Mouse (Mus musculus) kidney, adult 2 months (tissue): Measurements from ENCODE around the gene Steap3. TPM values are rescaled to one million over a fixed set of nuclear protein-coding genes. Genes with fewer than 3 reads are reported as not detected.
A peak's percentile ranks its signal among the peaks of the same experiment; 100 is the strongest.

ENCODE experiments used
- DNase-seq: peaks from one replicate; pipeline ENCODE4 v3.0.0; 2021
- H3K27ac ChIP-seq: fragments of 200-500 bp; 2 replicates; pipeline ENCODE4 v1.5.1; 2012; ENCODE audit warnings: low read depth, low read length, control low read depth, inconsistent platforms; ENCODE audit not compliant: insufficient read depth
- H3K27me3 ChIP-seq: fragments of 200-500 bp; replicated peaks from 2 replicates; pipeline ENCODE4 v1.6.1; 2012; ENCODE audit warnings: mild to moderate bottlenecking, moderate library complexity, low read length, inconsistent platforms; ENCODE audit not compliant: control insufficient read depth, insufficient read depth
- H3K36me3 ChIP-seq: fragments of 200-500 bp; 2 replicates; pipeline ENCODE4 v1.6.1; 2012; ENCODE audit warnings: mild to moderate bottlenecking, moderate library complexity, low read length, inconsistent platforms; ENCODE audit not compliant: control insufficient read depth, insufficient read depth
- H3K4me1 ChIP-seq: fragments of 200-500 bp; 2 replicates; pipeline ENCODE4 v1.6.1; 2011; ENCODE audit warnings: low read length; ENCODE audit not compliant: control insufficient read depth, insufficient read depth
- H3K4me3 ChIP-seq: fragments of 200-500 bp; 2 replicates; pipeline ENCODE4 v1.5.1; 2011; ENCODE audit warnings: mild to moderate bottlenecking, low read depth, low read length, control low read depth; ENCODE audit not compliant: insufficient read depth
- CTCF ChIP-seq: fragments of 200-500 bp; conservative IDR thresholded peaks from 2 replicates; pipeline ENCODE4 v1.5.1; 2011; ENCODE audit warnings: low read depth, mild to moderate bottlenecking, control low read depth, low read length, moderate library complexity, mixed read lengths; ENCODE audit not compliant: insufficient read depth, insufficient read length
- POLR2A ChIP-seq: fragments of 200-500 bp; IDR thresholded peaks from one replicate; pipeline ENCODE4 v1.6.1; 2011; ENCODE audit warnings: low read depth, low read length, control low read depth
- WGBS: fragments of 180-500 bp; shearing (Covaris S2); methylation state at CpG from one replicate; pipeline ENCODE4 v1.1.7; 2018; 5-methylcytosine and 5-hydroxymethylcytosine counted together
- polyA plus RNA-seq: library from polyadenylated mRNA; depleted of rRNA; stranded (reverse); fragments of >200 nt; gene quantifications from 2 replicates; pipeline ENCODE4 v1.2.3, GENCODE M21; 2012

The Steap3 gene
- polyA plus RNA-seq, 1 experiment, result 25.1 TPM

DNA sequence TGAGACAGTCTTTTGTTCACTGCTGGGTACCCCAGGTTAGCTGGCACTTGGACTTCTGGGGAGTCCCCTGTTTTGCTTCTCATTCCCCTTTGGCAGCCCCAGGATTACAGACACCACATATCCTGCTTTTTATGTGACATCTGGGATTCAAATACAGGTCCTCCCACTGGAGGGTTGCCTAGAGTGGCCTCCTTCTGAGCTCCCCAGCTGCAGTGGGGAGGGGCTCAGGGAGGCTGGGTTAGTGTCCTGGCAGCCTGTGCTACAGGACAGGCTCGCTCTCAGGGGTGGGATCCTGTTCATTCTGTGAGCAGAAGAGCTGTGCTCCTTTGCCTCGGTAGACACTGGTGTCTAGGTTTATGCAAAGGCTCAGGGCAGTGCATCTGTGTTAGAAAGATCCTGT, 51.2 kb downstream of the Steap3 start:
- no peak for DNase-seq
- Histone ChIP-seq H3K4me1 (no peaks in the 10 kb centered on the region), H3K27ac (no peak overlapping the region), H3K27me3 (no peaks in the 10 kb centered on the region), H3K36me3 (no peaks in the 10 kb centered on the region), H3K4me3 (no peak overlapping the region)
- no peak for TF ChIP-seq POLR2A
- TF ChIP-seq CTCF, result no peak
- WGBS, result 55% methylated on average over 2 of the region's 2 CpGs

GRCm38 (mm10) chr1:120220841-120221240, 51.7 kb downstream of the Steap3 start:
- H3K27me3 ChIP-seq, result no peaks in the 10 kb centered on the region
- H3K4me3 ChIP-seq, result no peak overlapping the region
- 68% methylated on average over 6 of the region's 6 CpGs for WGBS
- no peak for DNase-seq
- TF ChIP-seq POLR2A (no peak), CTCF (no peak)
- no peaks in the 10 kb centered on the region for H3K4me1 ChIP-seq
- no peaks in the 10 kb centered on the region for H3K36me3 ChIP-seq
- H3K27ac ChIP-seq, result no peak overlapping the region

DNA sequence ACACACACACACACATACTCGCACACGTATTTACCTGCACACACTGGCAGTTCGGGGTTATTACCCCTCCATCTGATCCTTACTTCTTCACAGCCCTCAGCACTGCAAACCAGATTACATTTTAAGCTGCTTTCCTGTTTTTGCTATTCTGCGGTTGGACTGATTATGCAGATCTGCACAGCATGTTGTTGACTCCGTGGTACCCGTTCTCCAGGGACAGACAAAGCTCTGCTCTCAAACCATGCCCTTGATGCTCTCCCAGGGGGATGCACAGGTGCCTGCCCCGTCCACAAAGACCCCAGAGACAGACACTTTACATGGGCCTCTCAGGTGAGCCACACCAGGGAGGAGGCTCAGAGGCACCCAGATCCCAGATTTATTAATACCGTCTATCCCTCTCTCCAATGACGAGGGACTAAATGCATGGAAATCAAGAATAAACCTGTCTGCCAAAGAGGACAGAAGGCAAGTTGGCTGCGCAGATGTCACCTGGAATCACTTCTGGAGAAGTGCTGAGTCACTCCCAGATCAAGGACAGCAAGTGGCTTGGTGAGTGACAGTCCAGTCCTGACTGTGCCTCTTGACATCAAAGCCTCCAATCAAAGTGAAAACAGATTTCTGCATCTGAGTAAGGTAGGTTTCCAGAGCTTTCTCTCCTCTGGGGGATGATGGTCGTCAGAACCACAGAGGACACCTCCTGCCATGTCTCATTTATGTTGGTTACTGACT, 63.8 kb downstream of the Steap3 start:
- no peaks in the 10 kb centered on the region for H3K4me1 ChIP-seq
- no peak for DNase-seq
- no peaks in the 10 kb centered on the region for H3K36me3 ChIP-seq
- H3K27ac ChIP-seq, result no peak overlapping the region
- TF ChIP-seq POLR2A, result no peak
- TF ChIP-seq CTCF, result no peak
- 78% methylated on average over 11 of the region's 11 CpGs for WGBS
- H3K4me3 ChIP-seq, result no peak overlapping the region
- H3K27me3 ChIP-seq, result no peaks in the 10 kb centered on the region

- H3K4me3 ChIP-seq, result no peak overlapping the region
- TF ChIP-seq POLR2A (no peak), CTCF (no peak)
- no peaks in the 10 kb centered on the region for H3K36me3 ChIP-seq
- 64% methylated on average over 6 of the region's 6 CpGs for WGBS
- no peaks in the 10 kb centered on the region for H3K27me3 ChIP-seq
- H3K27ac ChIP-seq, result no peak overlapping the region
- H3K4me1 ChIP-seq, result no peaks in the 10 kb centered on the region
- DNase-seq, result peak; percentile 7
Measured at GRCm38 (mm10) chr1:120207568-120207967, 64.9 kb downstream of the Steap3 start.

DNA sequence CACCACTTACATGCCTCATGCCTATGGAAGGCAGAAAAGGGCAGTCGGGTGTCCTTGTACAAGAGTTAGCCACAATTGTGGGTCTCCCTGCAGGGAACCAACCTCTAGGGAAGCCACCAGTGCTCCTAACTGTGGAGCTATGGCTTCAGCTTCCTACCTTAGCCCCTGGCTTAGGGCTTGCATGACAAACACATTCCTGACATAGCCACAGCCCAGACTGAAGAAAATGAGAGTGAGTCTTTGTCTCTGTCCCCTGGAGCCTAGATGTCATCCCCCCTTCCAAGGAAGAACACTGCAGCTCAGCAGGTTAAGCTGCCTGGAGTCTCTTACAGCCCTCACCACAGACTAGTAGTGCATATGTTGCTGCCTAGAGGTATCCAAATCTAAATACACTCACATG, 67.7 kb downstream of the Steap3 start:
- WGBS, result 53% methylated on average over 1 of the region's 1 CpGs
- no peak overlapping the region for H3K27ac ChIP-seq
- TF ChIP-seq CTCF (no peak), POLR2A (no peak)
- H3K4me1 ChIP-seq, result no peaks in the 10 kb centered on the region
- no peak for DNase-seq
- H3K36me3 ChIP-seq, result no peaks in the 10 kb centered on the region
- H3K4me3 ChIP-seq, result no peak overlapping the region
- H3K27me3 ChIP-seq, result no peaks in the 10 kb centered on the region

DNA sequence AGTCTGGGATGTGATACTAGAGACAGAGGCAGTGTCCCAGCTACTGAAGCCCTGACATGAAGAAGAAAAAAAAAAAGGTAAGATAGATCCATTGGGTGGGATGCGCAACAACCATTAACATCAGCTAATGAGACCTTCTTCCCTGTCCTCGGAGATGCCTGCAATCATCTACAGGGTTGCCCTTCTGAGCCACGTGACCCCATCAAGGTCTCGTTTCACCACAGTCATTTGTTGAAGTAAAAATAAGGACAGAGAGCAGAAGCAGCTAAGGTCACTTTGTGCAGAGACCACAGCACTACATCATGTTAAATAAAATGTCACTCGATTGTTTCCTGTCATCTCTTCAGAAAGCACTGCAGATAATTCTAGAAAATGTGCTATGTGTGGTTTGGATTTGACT, 68.7 kb downstream of the Steap3 start:
- WGBS, result 64% methylated on average over 5 of the region's 5 CpGs
- TF ChIP-seq POLR2A (no peak), CTCF (no peak)
- no peaks in the 10 kb centered on the region for H3K27me3 ChIP-seq
- H3K27ac ChIP-seq, result no peak overlapping the region
- H3K36me3 ChIP-seq, result no peaks in the 10 kb centered on the region
- no peak for DNase-seq
- no peaks in the 10 kb centered on the region for H3K4me1 ChIP-seq
- no peak overlapping the region for H3K4me3 ChIP-seq

- Histone ChIP-seq H3K27me3 (no peaks in the 10 kb centered on the region), H3K4me1 (no peaks in the 10 kb centered on the region), H3K4me3 (no peak overlapping the region), H3K27ac (no peak overlapping the region), H3K36me3 (no peaks in the 10 kb centered on the region)
- WGBS, result 59% methylated on average over 3 of the region's 3 CpGs
- TF ChIP-seq POLR2A (no peak), CTCF (no peak)
- no peak for DNase-seq
Measured at GRCm38 (mm10) chr1:120202542-120202941, 70.0 kb downstream of the Steap3 start.
